Mouse (Mus musculus) cerebellum, postnatal 25 days (tissue): ENCODE measurements around the gene Gpr1.
"Not testable (repeated sequence)": the region's sequence is repeated elsewhere in the genome, so short reads cannot be mapped to it uniquely, and the experiment has no call there.

Source experiments
- DNase-seq, 2 experiments: peaks; one replicate each; pipeline ENCODE4 v3.0.0; 2021; ENCODE audit warnings: mixed read lengths in 2 of 2

Gene Gpr1

GRCm38 (mm10) chr1:63178308-63178707, 36.0 kb downstream of the Gpr1 start:
- no peak for DNase-seq

DNA sequence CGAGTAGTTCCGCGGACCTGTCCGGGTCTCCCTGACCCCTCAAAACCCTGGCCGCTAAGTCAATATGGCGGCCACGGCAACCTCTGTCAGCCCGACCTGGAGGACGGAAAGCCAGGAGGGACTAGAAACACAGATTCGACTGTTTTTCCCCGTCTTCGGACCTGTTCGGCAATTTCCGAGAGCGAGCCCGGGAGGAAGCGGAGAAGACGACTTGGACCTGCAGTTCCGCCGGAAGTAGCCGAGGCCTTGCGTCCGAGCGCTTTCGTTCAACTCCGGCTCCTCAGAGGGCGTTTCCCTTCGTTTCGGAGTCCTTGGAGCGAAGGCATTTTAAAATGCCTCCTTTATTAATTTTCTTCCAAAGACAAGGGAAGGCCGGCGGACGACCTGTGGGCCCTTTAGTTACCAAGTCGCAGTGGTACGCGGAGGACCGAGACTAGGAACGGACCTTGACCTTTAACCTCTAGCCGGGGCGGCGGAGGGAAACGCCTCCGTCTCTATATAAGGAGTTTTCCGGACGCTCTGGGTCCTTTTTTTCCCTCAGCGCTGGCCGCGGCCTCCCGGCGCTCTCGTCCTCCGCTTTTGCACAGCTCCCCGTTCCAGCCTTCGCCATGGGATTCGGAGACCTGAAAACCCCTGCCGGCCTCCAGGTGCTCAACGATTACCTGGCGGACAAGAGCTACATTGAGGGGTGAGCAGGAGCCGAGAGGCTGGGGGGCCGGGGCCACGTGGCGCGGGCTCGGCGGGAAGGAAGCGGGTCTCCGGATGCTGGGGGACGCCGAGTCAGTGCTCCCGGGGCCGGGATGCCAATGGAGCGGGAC, 37.5 kb downstream of the Gpr1 start, which contains the start of the genes Eef1b2 and Ndufs1:
Gene Eef1b2, plus strand, starts transcription at position 222 of the 818 bp plus-strand sequence.
Gene Ndufs1, minus strand, starts transcription at position 230 of the 818 bp plus-strand sequence.
- DNase-seq = peak; percentile 99

DNA sequence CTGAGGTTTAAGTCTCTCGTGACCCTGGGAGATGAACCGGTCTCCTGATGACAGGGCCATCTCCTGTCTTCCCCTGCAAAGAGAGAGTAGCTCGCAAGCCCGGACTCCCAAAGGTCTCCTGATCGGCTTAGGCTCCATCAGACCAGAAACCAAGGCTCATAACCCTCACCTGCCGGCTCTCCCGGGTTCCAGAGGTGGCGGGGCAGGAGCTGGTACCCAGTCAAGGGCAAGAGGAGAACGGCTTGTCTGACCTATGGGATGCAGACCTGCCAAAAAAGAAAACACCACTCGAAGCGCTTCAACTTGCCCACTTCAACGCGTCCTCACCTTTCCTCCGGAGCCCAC, 38.1 kb downstream of the Gpr1 start:
- no peak for DNase-seq

DNA sequence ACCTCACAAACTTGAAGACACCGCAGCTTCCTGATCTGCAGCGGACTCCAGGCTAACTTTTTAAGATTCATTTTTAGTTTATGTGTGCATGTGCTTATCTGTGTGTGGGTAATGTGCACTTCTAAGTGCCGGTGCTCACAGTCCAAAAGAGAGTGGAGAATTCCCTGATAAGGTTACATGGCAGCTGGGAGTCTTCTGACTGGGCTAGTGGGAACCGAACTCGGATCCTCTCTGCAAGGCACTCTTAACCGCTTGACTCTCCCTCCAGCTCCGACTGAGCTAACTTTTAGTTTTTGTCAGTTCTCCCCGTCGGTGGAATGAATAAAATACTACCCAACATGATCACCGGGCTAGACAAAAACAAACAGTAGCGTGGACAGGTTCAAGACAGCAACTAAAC, 38.5 kb downstream of the Gpr1 start:
- DNase-seq = peak in 1 of 2 experiments; percentile 35

- no peak for DNase-seq
Observed at GRCm38 (mm10) chr1:63168638-63169037, 45.7 kb downstream of the Gpr1 start.

DNA sequence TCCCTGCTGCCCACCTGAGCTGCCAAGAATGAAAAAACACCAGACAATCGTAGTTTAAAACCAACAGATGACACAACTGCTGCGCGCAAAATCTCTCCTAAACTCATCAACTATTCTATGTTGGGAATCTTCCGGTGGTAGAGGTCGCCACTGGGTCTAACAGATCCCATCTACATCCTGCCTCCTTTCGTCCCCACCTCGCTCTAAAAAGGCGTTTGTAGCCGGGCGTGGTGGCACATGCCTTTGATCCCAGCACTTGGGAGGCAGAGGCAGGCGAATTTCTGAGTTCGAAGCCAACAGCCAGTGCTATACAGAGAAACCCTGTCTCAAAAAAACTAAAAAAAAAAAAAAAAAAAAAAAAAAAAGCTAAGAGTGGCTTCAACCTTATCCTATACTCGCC, 74.1 kb downstream of the Gpr1 start:
- DNase-seq = no peak

GRCm38 (mm10) chr1:63138586-63138985, 75.8 kb downstream of the Gpr1 start:
- DNase-seq = not testable (repeated sequence)

GRCm38 (mm10) chr1:63137971-63138370, 76.4 kb downstream of the Gpr1 start:
- DNase-seq = no peak

GRCm38 (mm10) chr1:63134530-63134929, 79.8 kb downstream of the Gpr1 start:
- no peak for DNase-seq
